Mouse (Mus musculus) ES-Bruce4 (cell line): ENCODE data around the gene Zfp146.

ENCODE experiments used
- EP300 ChIP-seq: IDR thresholded peaks from 2 replicates; pipeline ENCODE4 v1.6.1; 2011; ENCODE audit warnings: low read depth, low read length; ENCODE audit not compliant: insufficient read depth
- POLR2A ChIP-seq: IDR thresholded peaks from one replicate; pipeline ENCODE4 v1.8.1; 2011; ENCODE audit warnings: low read length; ENCODE audit not compliant: insufficient read depth

- TF ChIP-seq POLR2A (no peak), EP300 (peak; percentile 93)
Observed at GRCm38 (mm10) chr7:30196171-30196570, 26.6 kb upstream of the Zfp146 start.
